Mouse (Mus musculus) ES-E14 (cell line): ENCODE measurements around the gene Man1c1. TPM values are rescaled to one million over a fixed set of nuclear protein-coding genes. Genes with fewer than 3 reads are reported as not detected.

Experiments used
- DNase-seq: peaks from one replicate; pipeline ENCODE4 v3.0.0-alpha.2; 2013; ENCODE audit warnings: low read depth, low spot score
- H3K27ac ChIP-seq: 2 replicates; pipeline ENCODE4 v1.5.1; 2012; ENCODE audit warnings: low read depth, mild to moderate bottlenecking, low read length, moderate library complexity, mixed read lengths; ENCODE audit not compliant: poor library complexity, insufficient read depth, severe bottlenecking
- H3K36me3 ChIP-seq: 2 replicates; pipeline ENCODE4 v1.6.1; 2012; ENCODE audit warnings: mild to moderate bottlenecking, low read length, moderate library complexity, mixed read lengths; ENCODE audit not compliant: control insufficient read depth, poor library complexity, insufficient read depth, severe bottlenecking
- H3K4me1 ChIP-seq, 2 experiments: fragments of 150-350 bp in 1 of 2; sonication (generic) in 1 of 2; 2 replicates each; pipeline ENCODE4 v1.6.1; 2012; ENCODE audit warnings: low read length in 2 of 2, mild to moderate bottlenecking in 1 of 2, mixed read lengths in 1 of 2; ENCODE audit not compliant: control insufficient read depth in 2 of 2, insufficient read depth in 2 of 2, poor library complexity in 1 of 2
- H3K4me3 ChIP-seq, 2 experiments: fragments of 150-350 bp in 1 of 2; sonication (generic) in 1 of 2; 2 replicates each; pipeline ENCODE4 v1.5.1; 2012; ENCODE audit warnings: low read length in 2 of 2, low read depth in 1 of 2, mild to moderate bottlenecking in 1 of 2, mixed read lengths in 1 of 2; ENCODE audit not compliant: insufficient read depth in 1 of 2, poor library complexity in 1 of 2, severe bottlenecking in 1 of 2
- H3K9ac ChIP-seq: 2 replicates; pipeline ENCODE4 v1.6.1; 2012; ENCODE audit warnings: low read depth, mild to moderate bottlenecking, low read length, mixed read lengths; ENCODE audit not compliant: poor library complexity, insufficient read depth, severe bottlenecking
- H3K9me3 ChIP-seq: fragments of 150-350 bp; sonication (generic); 2 replicates; pipeline ENCODE4 v1.6.1; 2012; ENCODE audit warnings: low read depth, mild to moderate bottlenecking, low read length; ENCODE audit not compliant: control insufficient read depth, insufficient read depth
- CHD2 ChIP-seq: IDR thresholded peaks from 2 replicates; pipeline ENCODE4 v1.6.1; 2014; ENCODE audit warnings: mild to moderate bottlenecking, low read depth, low read length, inconsistent platforms
- HCFC1 ChIP-seq: IDR thresholded peaks from 2 replicates; pipeline ENCODE4 v1.6.1; 2012; ENCODE audit warnings: low read length, inconsistent platforms, borderline replicate concordance; ENCODE audit not compliant: insufficient read depth
- MAFK ChIP-seq: IDR thresholded peaks from 2 replicates; pipeline ENCODE4 v1.6.1; 2014; ENCODE audit warnings: mild to moderate bottlenecking, low read depth, low read length, inconsistent platforms; ENCODE audit not compliant: insufficient read depth
- ZC3H11A ChIP-seq: IDR thresholded peaks from 2 replicates; pipeline ENCODE4 v1.6.1; 2012; ENCODE audit warnings: low read depth, mild to moderate bottlenecking, inconsistent platforms, low read length, borderline replicate concordance
- ZNF384 ChIP-seq: IDR thresholded peaks from 2 replicates; pipeline ENCODE4 v1.6.1; 2012; ENCODE audit warnings: low read depth, low read length, inconsistent platforms
- in situ Hi-C, 2 experiments: fragments of 600-800 bp; cut with MboI; formaldehyde crosslinking; loops; one replicate each; pipeline ENCODE4 v1.15.1; 2025; ENCODE audit warnings: low sequenced_read_pairs in 2 of 2, inconsistent platforms in 1 of 2; ENCODE audit not compliant: unreplicated experiment in 2 of 2
- total RNA-seq: library from RNA; depleted of rRNA; stranded (reverse); fragments of 300-350 nt; gene quantifications from 2 replicates; pipeline ENCODE4 v1.2.3, GENCODE M21; 2012

The Man1c1 gene
- total RNA-seq, 1 experiment = 6.1 TPM

DNA sequence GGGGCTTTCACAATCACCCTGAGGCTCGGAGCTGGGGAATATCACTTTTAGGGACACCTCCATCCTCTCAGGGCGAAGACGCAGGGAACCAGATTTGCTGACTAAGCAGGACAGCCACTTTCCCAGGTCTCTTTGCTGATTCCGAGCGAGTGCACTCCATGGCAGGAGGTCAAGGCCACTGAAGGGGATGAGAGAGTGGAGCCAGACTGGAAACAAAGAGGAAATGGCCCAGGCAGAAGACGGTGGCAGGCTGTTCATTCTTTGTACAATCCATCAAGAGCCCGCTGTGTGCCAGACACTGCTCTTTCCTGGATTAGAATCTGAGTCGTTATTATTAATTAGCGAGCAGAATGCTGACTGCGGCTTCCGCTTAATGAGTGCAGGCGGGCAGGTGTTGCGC, 70.1 kb downstream of the Man1c1 start:
- no peak for DNase-seq
- Histone ChIP-seq H3K9ac (0 out of 2 replicates have a peak overlapping the region, but pooled peaks have one; percentile 8), H3K4me3 (peak overlapping the region in 1 of 2 experiments; percentile 20; a peak in 1 of 4 replicates), H3K9me3 (no peaks in the 10 kb centered on the region), H3K36me3 (no peaks in the 10 kb centered on the region), H3K4me1 (peaks cover 2 to 18% of the 10 kb centered on the region in 2 experiments; a peak in 2 of 4 replicates), H3K27ac (no peak overlapping the region)
- TF ChIP-seq ZNF384 (no peak), MAFK (peak; percentile 99)
- in situ Hi-C loops = no loop called here

- Histone ChIP-seq H3K9ac (no peak overlapping the region), H3K9me3 (no peaks in the 10 kb centered on the region), H3K27ac (no peak overlapping the region), H3K4me3 (no peak overlapping the region), H3K36me3 (no peaks in the 10 kb centered on the region), H3K4me1 (peaks cover 3 to 27% of the 10 kb centered on the region in 2 experiments; a peak in 3 of 4 replicates)
- TF ChIP-seq ZNF384 = no peak
- in situ Hi-C loops = no loop called here
- no peak for DNase-seq
Observed at GRCm38 (mm10) chr4:134632131-134632711, 71.9 kb downstream of the Man1c1 start.

DNA sequence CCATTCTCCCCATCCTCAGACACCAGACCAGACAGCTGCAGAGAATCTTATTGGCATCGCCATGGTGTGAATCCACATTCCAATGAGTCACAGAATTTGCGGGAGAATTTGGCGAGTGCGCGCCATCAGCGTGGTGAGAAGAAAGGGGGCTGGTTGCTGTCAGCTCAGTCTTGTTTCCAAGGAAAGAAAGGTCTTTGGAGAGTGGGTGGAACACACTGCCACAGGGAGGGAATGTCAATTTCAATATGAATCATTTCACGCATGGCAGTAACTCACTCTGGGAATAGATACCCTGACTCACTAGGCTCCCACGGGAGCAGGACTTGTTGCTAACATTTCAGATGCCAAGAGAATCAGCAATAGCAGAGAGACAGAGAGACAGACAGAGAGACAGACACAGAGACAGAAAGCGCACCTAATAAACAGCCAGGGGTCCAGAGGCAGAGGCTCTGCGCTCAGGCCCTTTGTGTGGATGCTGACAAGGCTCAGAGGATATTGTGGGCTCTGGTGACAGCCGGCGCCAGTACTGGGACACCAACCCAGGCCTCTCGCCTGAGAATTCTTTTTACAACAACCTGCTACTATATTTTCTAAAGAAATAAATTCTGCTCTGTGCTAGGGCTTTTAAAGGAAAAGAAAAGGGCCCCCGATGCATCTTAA, 72.5 kb downstream of the Man1c1 start:
- in situ Hi-C loops = no loop called here
- Histone ChIP-seq H3K9me3 (no peaks in the 10 kb centered on the region), H3K4me3 (no peak overlapping the region), H3K27ac (no peak overlapping the region), H3K4me1 (peaks cover 3 to 31% of the 10 kb centered on the region in 2 experiments; a peak in 3 of 4 replicates), H3K36me3 (no peaks in the 10 kb centered on the region), H3K9ac (no peak overlapping the region)
- TF ChIP-seq CHD2 = no peak
- TF ChIP-seq ZNF384 = no peak
- TF ChIP-seq HCFC1 = no peak
- no peak for TF ChIP-seq MAFK
- no peak for TF ChIP-seq ZC3H11A
- no peak for DNase-seq

DNA sequence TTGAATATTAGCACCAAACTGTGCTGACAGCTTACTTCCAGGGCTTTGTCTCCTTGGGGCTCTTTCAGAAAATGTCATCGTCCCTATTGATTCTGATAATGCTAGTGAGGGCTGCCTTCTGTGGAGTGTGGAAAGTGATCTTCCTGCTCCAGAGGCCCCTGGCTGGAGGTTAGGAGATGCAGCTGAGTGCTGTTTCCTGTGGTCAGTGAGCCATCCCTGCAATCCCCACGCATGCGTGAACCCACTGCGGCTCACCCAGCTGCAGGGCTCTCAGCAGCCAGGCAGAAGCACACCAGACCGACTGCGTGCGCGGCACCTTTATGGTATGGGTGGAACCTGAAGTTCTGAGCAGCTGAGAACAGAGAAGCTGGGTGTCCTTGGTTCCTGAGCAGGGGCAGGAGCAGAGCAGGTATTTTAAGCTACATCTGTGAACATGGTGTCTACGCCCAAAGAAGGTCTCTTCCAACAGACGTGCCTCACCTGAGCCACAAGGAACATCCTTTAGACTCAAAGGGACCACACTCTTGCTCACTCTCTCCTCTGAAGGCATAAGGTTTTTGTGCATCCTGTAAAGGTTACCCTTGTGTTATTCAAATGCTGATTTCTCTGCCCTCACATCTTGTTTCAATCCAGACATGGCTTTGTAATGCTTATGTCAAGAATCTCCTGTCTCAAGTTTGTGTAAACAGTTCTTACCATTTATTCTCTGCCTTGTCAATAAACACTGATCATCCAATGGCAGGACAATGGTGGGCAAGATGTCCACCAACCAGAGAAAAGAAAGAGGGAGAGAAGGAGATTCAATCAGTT, 75.3 kb downstream of the Man1c1 start:
- Histone ChIP-seq H3K9me3 (no peaks in the 10 kb centered on the region), H3K36me3 (no peaks in the 10 kb centered on the region), H3K4me1 (peaks cover 3 to 30% of the 10 kb centered on the region in 2 experiments; a peak in 3 of 4 replicates), H3K27ac (peak overlapping the region; percentile 26), H3K4me3 (peak overlapping the region; percentile 6 to 39; a peak in 2 of 4 replicates), H3K9ac (no peak overlapping the region)
- peak; percentile 54 for DNase-seq
- in situ Hi-C loops = no loop called here
- TF ChIP-seq HCFC1 (no peak), CHD2 (no peak), MAFK (no peak), ZNF384 (no peak), ZC3H11A (no peak)
